Mouse (Mus musculus) right cerebral cortex, adult 2 months (tissue): ENCODE results near the gene Taf8.
"Not testable (repeated sequence)": the region's sequence is repeated elsewhere in the genome, so short reads cannot be mapped to it uniquely, and the experiment has no call there.

Experiments used
- DNase-seq, 2 experiments: peaks; one replicate each; pipeline ENCODE4 v3.0.0; 2021 to 2022; ENCODE audit warnings: low spot score in 2 of 2

Gene Taf8

DNA sequence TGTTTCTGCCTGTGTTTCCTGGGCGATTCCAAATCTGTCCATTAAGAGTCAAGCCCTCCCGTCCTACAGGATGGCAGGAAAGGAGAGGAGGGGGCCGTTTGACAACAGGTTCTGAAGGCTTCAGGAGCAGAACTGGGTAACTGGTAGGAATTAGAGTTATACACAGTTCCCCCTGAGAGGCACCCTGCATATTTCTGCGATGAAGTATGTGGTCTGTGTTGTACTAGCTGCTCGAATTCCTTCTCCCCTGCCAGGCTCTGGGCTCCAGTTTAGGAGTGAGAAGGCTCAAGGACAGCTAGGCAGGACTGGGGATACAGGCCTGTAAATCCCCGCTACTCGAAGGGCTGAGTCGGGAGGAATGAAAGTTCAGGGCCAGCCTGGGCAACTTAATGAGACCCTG lies 16.1 kb upstream of the Taf8 start:
- no peak for DNase-seq

DNA sequence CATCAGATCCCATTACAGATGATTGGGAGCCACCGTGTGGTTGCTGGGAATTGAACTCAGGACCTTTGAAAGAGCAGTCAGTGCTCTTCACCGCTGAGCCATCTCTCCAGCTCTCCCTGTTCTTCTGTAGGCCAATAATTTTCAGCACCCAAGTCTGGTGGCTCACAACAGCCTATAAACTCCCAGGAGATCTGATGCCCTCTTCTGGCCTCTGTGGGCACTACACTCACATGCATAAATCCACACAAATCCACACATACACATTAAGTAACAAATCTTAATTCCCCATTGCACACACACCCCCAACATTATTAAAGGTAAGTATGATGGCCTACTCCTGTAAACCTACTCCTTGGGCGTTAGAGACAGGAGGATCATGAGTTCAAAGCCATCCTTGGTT lies 14.1 kb upstream of the Taf8 start:
- DNase-seq: no peak

DNA sequence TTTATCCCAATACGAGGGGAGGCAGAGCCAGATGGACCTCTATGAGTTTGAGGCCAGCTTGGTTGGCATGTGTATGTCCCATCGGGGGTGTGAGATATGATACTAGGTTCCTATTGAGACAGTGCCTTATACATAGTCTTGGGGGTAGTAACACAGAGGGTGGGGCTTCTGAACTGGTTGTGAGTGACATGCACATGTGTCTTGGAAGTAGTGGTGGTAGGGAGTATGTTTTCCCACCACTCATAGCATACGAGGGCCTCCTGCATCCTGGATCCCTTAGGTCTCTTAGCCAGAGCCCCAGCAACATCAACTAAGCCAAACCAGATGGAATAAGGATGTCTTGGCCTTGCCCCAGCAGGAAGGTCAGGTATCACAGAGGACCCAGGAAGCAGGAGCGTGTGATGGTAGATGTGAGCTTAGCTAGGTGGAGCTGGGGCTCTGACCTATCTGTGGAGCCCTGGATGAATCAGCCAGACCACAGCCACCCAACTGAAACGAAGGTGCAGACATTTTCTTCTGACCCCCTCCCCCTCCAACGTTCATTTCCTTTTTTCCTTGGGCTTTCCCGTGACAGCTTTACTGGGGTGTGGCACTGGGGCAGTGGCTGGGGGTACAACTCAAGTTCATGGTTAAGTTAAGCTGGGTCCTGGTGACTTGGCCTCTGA lies 13.2 kb upstream of the Taf8 start:
- DNase-seq: no peak

DNA sequence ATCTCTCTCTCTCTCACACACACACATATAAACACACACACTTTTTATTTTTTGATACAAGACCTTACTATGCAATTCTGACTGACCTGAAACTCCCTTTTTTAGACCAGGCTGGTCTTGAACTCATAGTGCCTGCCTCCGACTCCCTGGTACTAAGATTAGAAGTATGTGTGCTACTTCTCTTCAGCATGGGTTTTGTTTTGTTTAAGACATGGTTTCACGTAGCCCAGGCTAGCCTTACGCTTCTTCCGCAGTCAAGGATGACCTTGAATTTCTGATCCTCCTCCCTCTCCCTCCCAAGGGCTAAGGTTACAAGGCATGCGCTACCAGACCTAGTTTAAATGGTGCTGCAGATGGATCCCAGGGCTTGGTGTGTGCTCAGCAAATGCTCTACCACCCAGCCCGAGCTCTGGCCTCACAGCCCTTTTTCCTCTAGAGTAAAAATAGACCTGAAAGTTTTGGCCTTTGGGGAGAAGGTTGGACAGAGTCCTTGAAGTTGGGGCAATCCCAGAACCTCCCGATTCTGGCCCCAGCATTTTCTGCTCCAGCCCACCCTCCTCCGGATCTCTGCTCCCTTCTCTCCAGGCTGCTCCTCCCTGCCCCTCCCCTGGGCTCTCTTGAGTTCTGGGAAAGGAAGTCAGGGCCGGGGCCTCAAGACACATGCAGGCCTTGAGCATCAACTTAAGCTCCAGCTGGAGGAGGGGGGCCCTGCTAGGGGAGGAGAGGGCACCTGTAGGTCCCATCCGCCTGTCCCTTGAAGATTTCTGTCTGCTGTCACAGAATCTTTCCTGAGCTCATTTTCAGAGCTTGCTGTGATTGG lies 11.1 kb upstream of the Taf8 start:
- DNase-seq: no peak

DNA sequence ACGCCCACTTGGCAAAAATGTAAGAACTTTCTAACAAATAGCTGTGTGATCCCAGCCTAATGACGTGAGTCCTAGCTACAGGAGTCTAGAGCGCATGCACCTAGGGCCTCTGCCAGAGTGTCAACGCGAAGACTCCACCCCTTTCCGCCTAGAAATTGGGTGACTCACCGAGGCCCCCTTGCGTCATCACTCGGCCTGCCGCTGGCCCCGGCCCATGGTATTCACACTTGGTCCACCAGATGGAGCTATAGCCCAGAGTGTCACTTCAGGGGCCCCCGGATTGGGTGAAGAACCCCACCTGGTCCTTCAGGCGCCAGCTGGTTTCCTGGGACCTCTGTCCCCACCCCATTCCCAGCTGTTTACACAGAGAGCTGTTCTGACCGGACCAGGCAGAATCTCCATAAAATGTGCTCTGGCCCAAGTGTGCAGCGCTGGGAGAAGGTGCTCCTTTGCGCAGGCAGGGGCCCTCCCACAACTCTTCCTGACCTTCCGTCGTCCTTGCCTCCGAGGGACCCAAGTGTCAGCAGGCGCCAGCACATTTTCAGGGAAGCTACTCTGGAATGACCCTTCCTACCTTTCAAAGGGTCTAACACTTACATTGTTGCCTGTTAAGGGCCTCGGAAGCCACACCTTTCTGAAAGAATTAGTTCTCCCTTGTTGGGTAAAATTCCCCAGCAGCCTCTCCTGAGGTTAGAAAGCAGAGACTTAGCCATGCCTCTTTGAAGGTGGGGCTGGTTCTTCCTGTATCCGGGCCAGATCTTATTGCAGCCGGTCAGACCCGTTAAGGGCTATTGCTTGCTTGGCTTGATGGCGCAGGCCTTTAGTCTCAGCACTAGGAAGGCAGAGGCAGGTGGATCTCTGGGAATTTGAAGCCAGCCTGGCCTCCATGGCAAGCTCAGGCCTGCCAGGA lies 9.3 kb upstream of the Taf8 start:
- peak; percentile 97 for DNase-seq

DNA sequence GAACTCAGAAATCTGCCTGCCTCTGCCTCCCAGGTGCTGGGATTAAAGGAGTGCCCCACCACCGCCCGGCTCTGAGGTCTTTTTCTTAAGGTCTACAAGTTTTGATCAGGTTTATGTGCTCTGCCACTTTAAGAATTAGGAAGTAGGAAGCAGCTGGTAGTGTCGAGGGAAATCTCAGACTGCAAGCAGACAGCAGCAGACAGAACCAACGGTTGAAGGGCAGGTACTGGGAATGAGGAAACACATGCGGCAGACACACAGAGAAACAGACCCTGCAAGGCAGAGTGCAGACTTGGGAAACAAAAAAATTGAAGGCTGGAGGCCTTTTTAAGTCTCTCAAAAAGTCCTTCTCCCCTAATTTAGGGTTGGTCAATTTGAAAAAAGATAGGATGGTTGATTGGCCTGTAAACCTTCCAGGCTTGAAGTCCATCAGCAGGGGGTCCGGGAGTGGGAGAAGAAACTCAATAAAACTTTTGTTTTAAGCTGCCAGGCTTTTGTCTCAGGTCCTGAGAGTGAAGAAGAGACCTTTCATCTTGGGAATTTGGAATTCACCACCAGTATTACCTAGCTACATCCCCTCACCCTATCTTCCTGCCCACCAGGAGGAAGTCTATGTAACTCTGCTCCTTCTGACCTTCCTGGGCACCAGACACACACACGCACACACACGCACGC lies 7.1 kb upstream of the Taf8 start:
- DNase-seq: no peak

DNA sequence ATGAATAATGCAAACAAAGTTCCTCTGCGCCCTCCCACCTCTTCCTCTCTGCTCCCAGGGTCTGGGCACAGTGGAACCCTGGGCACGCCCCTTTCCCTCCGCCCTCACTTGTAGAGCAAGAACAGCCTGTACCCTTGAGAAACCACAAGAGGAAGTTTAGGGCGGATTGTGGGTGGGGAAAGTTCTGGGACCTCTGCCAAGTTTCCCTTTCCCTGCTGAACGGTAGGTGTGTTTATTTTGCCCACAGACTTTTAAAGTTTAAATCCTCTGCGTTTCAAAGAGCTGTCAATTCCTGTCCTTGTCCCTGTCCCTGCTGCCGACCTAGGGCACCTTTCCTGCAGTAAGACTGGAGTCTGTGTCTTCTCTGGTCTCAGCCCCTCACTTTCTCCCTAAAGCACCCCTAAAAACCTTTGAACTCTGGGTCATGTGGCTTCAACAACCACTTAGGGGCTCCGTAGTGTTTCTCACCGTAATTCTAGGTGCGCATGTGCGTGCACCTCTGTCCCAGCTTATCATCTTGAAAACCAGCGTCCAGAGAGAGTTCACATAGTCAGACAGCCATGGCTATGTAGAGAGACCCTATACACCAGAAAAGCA lies 6.0 kb upstream of the Taf8 start:
- peak; percentile 87 to 91 for DNase-seq

DNA sequence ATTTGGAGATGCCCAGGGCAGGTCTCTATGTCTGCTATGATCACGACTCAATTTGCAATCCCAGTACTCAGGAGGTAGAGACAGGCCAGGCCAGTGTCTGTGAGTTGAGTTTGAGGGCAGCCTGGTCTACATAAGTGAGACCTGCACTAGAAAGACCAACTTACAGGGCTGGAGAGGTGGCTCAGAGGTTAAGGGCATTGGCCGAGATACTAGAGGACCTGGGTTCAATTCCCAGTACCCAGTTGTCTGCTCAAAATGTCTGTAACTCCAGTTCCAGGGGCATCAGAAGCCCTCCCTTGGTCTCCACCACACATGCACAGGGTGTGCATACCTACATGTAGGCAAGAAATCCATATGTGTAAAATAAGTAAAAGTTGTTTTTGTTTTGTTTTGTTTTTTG lies 5.4 kb upstream of the Taf8 start:
- no peak for DNase-seq

DNA sequence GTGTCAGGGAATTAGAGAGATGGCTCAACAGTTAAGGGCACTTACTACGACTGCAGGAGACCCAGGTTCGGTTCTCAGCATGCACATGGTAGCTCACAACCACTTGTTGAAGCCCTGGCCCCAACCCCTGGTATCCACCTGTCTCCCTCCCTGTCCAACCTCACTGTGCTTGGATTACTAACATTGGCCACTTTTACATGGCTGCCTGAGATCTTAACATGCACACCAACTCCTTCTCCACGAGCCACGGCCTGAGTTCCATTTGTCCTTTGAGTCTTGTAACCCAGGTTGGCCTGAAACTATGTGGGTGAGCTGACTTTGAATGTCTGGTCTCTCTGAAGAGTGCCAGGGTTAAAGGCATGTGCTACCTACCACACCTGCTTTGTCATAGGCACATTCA lies 4.6 kb upstream of the Taf8 start:
- no peak for DNase-seq

DNA sequence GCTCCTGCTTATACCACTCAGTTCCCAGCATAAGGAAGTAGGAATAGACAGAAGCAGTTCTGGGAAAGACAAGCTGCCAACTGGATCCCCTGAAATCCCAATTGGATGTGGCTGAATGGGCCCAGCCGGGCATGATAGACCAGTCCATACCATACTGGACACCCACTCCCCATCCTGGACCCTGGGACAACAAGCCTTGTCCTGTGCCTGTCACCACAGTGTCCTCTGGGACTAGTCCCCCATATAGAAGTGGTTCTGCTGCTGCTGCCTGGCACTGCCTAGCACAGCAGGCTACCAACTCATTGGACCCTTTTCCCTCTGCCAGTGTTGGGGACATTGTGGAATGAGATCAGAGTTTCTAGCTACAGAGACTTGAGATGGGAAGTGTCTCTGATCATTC lies 4.0 kb upstream of the Taf8 start:
- no peak for DNase-seq

DNA sequence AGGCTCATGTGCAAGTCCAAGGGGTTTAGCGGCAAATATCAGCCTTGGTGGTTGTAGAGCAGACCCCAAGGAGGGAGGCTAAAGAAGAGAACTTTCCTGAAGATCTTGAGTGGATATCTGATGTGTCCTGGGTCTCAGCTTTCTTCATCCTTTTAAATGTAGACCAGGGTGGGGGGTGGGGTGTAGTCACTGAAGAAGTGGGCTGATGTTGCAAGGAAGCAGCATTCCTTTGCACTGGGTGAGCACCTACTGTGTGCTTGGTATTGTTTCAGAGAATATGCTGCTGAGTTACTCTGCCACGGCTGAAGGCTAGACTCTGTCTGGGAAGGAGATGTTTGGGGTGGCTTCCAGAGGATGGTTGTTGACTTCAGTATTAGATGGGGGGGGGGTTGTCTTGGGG lies 3.5 kb upstream of the Taf8 start:
- DNase-seq: no peak

DNA sequence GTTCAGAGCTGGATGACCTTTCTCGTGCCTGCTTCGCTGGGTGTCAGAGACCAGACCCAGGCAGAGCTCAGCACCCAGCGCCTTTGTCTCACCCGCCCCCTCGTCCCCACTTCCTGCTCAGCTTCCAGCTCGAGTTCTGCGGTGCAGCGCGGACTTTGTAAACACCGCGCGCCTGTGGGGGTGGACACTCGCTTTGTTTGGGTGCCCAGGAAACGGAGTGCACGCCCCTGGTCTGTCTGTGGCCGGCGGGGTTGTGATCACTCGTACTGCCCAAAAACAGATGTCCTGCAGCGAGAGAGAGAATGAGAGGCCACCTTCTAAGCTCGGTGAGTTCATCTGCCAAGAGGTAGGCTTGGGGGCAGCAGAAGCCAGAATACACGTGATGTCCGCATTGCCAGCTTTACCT lies 2.9 kb upstream of the Taf8 start, which contains the start of gene Ccnd3:
Gene Ccnd3 (plus strand): TSS at position 111 of the 406 bp plus-strand sequence.
- peak; percentile 66 to 71 for DNase-seq

DNA sequence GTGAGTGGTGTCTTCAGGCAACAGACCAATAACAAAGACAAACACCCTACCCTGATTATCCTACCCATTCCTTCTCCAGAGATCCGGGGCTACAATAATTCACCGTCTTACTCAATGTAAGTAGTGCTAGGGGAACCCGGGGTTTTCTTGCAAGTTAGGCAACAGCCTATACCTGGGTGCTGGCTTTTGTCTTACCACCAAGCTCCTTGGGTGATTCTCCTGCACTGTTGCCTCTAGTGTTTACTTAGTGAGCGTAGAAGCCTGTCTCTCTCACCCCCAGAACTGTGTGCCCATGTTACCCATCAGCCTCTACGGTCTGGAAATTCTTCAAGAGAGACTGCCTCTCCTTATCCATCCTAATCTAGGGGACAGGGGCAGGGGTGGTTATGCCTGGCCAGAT lies 2.1 kb upstream of the Taf8 start:
- DNase-seq: no peak

DNA sequence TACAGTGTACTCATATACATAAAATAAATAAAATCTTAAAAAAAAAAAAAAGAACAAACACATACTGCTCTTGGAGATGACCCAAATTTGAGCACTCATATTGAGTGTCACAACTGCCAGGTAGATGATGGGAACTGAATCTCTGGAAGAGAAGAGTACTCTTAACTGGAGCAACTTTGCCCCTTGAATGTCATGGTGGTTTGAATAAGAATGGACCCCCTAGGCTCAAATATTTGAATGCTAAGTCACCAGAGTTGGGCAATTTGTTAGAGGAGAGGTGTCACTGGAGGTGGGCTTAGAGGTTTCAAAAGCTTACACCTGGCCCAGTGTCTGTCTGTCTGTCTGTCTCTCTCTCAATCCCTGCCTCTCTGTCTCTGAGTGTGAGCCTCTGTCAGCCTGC lies 1.6 kb upstream of the Taf8 start:
- DNase-seq: no peak

DNA sequence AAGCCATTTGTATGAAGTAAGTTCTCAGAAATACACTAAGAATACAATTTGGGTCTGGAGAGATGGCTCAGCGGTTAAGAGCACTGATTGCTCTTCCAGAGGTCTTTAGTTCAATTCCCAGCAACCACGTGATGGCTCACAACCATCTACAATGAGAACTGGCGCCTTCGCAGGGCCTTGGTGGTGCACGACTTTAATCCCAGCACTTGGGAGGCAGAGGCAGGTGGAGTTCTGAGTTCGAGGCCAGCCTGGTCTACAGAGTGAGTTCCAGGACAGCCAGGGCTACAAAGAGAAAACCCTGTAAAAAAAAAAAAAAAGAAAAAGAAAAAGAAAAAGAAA lies 584 bp upstream of the Taf8 start:
- not testable (repeated sequence) for DNase-seq

DNA sequence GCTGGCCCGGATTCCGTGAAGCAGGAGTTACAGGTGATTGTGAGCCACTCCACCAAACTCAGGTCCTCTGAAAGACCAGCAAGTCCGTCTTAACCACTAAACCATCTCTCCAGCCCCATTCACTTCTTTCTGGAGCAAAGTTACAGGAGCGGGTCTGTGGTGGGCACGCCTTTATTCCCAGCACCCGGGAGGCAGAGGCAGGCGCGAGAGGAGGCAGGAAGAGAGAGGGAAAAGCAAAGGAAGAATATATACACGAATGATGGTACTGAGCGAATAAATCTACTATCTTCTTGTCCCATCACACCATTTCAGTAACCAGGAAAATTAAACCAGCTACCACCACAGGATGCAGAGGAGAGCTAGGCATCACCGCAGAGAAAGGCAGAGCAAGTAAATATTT lies 561 bp downstream of the Taf8 start:
- DNase-seq: no peak

DNA sequence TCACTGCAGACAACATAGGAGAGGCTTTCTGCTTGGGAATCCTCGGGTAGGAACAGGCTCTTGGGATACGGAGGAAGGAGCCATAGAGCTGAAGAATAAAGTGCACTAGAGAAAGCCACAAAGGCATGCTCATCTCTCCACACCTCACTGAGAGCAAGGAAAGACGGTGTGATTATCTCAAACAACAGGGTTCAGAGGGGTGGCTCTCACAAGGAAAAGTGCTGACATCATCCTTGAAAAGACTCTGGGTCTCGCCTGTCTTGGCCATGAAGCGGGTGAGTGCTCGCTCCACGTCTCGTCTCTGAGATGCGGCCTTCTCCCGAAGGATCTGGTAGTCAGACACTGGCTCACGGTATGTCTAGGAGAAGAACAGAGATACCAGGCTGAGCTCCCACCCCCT lies 8.0 kb downstream of the Taf8 start:
- DNase-seq: no peak

DNA sequence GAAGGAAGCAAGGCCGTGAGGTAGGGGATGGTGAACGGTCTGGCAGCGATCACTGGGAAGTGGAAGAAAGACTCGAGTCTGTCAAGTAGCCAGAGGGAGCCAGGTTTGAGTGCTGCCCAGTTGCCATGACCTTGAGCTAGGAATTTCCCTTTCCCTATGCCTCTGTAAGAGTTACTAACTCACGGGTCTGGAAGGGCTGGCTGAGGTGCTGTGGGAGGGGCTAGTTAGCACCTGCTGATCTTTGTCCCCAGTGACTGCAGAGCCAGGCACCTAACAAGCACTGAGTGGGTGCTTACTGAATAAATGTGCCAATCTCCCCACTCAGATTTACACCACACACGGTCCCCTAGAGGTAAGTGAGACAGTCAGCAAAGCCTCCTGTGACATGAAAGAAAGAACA lies 8.4 kb downstream of the Taf8 start:
- no peak for DNase-seq

DNA sequence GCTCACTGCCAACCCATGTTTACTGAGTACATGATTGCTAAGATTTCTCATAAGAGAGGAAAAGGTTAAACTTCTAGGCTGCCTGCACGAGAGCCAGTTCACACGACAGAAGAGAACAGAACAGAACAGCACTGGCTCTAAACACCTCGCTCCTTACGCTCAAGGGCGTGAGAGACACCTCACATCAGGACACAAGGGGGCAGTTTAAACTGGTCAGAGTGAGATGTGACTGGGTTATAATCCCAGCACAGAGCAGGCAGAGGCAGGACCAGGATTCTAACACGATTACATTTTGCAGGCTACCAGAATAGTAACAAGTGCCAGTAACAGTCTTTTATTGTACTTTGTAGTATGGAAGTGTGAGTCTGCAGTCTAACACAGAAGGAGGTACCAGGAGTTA lies 9.4 kb downstream of the Taf8 start:
- no peak for DNase-seq

DNA sequence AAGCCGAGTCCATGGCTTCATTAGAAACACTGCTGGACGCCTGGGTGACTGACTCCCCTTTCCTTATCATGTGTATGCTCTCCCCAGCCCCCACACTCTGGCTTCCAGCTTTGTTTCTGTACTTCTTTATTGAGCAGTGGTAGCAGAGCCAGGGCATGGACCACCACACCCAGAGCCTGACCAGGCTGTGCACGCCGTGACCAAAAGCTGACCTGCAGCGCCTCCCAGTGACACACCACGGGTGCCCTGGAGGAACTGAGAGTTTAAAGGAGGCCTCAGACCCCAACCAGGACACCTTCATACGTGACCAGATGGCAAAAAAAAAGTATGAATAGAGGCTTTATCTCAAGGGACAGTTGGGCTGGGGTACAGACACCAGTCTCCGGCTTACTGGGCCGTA lies 11.3 kb downstream of the Taf8 start:
- no peak for DNase-seq

DNA sequence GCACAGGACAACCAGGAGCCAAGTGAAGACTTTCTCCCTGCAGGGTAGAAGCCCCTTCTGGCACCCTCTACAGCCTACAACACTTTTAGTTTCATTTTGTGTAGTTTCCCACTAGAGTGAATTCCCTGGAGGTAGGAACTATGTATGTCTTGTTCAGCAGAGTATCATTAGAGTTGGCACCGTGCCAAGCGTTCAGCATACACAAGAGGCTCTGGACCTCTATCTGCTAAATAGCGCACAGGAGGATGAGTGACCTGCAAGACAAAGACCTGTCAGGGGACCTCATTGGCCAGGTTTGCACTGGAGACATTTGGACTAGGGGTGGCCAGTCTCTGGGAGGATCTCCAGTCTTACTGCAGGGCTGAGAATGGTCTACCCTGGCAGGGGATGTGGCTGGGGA lies 16.3 kb downstream of the Taf8 start:
- DNase-seq: no peak

DNA sequence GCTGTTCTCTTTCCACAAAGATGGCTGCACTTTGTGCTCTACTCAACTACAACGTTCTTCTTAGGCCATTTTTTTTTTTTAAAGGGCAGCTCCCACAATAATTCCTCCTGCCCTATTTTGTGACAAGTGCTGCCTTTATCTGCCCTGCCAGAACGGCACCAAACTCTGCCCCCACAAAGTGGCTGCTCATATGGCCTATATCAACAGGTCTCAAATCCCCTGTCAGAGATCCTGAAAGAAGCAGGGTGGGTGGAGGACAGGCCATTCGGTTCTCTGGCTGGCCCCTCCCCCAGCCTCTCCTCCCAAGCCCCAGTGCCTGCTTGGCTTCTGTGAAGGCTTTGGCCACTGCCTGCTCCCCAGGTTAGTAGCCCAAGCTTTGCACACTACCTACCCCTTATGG lies 17.1 kb downstream of the Taf8 start:
- DNase-seq: no peak
